Mouse (Mus musculus): Measurements from ENCODE around the gene Pkp4.

DNA sequence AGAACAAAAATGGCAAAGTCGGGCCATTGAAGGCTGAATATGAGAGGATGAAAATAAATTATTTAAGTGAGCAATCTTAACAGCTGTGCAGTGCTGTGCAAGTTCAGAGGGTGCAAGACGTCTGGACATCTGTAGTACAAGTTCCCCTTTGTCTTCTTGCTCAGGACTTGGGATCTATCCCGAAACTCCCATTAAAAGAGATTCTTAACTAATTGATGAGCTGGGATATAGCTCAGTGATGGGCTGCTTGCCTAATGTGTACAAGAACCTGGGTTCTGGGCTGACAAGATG lies 84.4 kb downstream of the Pkp4 start:
- TF ChIP-seq POLR2A (IDR thresholded peaks at IDR 0.05; ENCODE audit: extremely low read depth, insufficient read depth, low read length) = no peak
- TF ChIP-seq CTCF (IDR thresholded peaks at IDR 0.05; ENCODE audit: low read depth, low read length) = no peak

Measured in liver, adult 2 months (tissue).